Mouse (Mus musculus): Measurements from ENCODE around the gene Bbs1. TPM values are rescaled to one million over a fixed set of nuclear protein-coding genes. Genes with fewer than 3 reads are reported as not detected.

The Bbs1 gene
- polyA plus RNA-seq, 1 experiment from 2014 or later, result 1.0 TPM

GRCm38 (mm10) chr19:4854552-4855469 is 51.6 kb downstream of the Bbs1 start, which contains the start of gene Ctsf:
TSS of gene Ctsf (plus strand) at chr19:4855130.
- Histone ChIP-seq H3K27me3 (peaks cover 77% of the 10 kb centered on the region), H3K9ac (peak within 1 kb of the TSS; percentile 57), H3K4me3 (replicated peaks) (peak within 1 kb of the TSS; percentile 62), H3K36me3 (replicated peaks) (no peaks in the 10 kb centered on the region), H3K4me1 (replicated peaks) (peaks cover 48% of the 10 kb centered on the region), H3K4me2 (peak within 1 kb of the TSS; percentile 88), H3K9me3 (replicated peaks) (no peaks in the 10 kb centered on the region), H3K27ac (replicated peaks) (no peak within 1 kb of the TSS; the same call in 1 of the 2 replicates)
- WGBS (ENCODE audit: insufficient replicate concordance), result 5% methylated on average over 45 of the region's 45 CpGs
- ATAC-seq (ENCODE audit: insufficient read depth), result no peak

GRCm38 (mm10) chr19:4850281-4850680 is 56.1 kb downstream of the Bbs1 start:
- no peak overlapping the region for H3K4me3 ChIP-seq (replicated peaks)
- H3K4me2 ChIP-seq, result no peak overlapping the region
- no peak overlapping the region for H3K9ac ChIP-seq
- no peaks in the 10 kb centered on the region for H3K36me3 ChIP-seq (replicated peaks)
- peaks cover 87% of the 10 kb centered on the region for H3K27me3 ChIP-seq
- H3K4me1 ChIP-seq (replicated peaks), result peaks cover 9% of the 10 kb centered on the region
- H3K27ac ChIP-seq (replicated peaks), result no peak overlapping the region
- no peaks in the 10 kb centered on the region for H3K9me3 ChIP-seq (replicated peaks)
- WGBS (ENCODE audit: insufficient replicate concordance), result 50% methylated on average over 5 of the region's 5 CpGs
- ATAC-seq (ENCODE audit: insufficient read depth), result no peak

GRCm38 (mm10) chr19:4849800-4850199 is 56.6 kb downstream of the Bbs1 start:
- Histone ChIP-seq H3K4me1 (replicated peaks) (peaks cover 4% of the 10 kb centered on the region), H3K4me2 (no peak overlapping the region), H3K4me3 (replicated peaks) (no peak overlapping the region), H3K27ac (replicated peaks) (no peak overlapping the region), H3K9me3 (replicated peaks) (no peaks in the 10 kb centered on the region), H3K27me3 (peaks cover 85% of the 10 kb centered on the region), H3K9ac (no peak overlapping the region), H3K36me3 (replicated peaks) (no peaks in the 10 kb centered on the region)
- 56% methylated on average over 4 of the region's 4 CpGs for WGBS (ENCODE audit: insufficient replicate concordance)
- no peak for ATAC-seq (ENCODE audit: insufficient read depth)

GRCm38 (mm10) chr19:4847490-4847889 is 58.9 kb downstream of the Bbs1 start:
- H3K9me3 ChIP-seq (replicated peaks), result no peaks in the 10 kb centered on the region
- ATAC-seq (ENCODE audit: insufficient read depth), result no peak
- peaks cover 84% of the 10 kb centered on the region for H3K27me3 ChIP-seq
- no peaks in the 10 kb centered on the region; the same call in 1 of the 2 replicates for H3K4me1 ChIP-seq (replicated peaks)
- no peaks in the 10 kb centered on the region for H3K36me3 ChIP-seq (replicated peaks)
- WGBS (ENCODE audit: insufficient replicate concordance), result 22% methylated on average over 7 of the region's 7 CpGs
- no peak overlapping the region for H3K27ac ChIP-seq (replicated peaks)
- H3K4me3 ChIP-seq (replicated peaks), result no peak overlapping the region
- no peak overlapping the region for H3K4me2 ChIP-seq
- H3K9ac ChIP-seq, result no peak overlapping the region

- H3K9ac ChIP-seq, result no peak overlapping the region
- H3K36me3 ChIP-seq (replicated peaks), result no peaks in the 10 kb centered on the region
- peaks cover 86% of the 10 kb centered on the region for H3K27me3 ChIP-seq
- peaks cover under 1% of the 10 kb centered on the region for H3K4me1 ChIP-seq (replicated peaks)
- no peaks in the 10 kb centered on the region for H3K9me3 ChIP-seq (replicated peaks)
- H3K4me2 ChIP-seq, result no peak overlapping the region
- ATAC-seq (ENCODE audit: insufficient read depth), result no peak
- 39% methylated on average over 2 of the region's 2 CpGs for WGBS (ENCODE audit: insufficient replicate concordance)
- H3K27ac ChIP-seq (replicated peaks), result no peak overlapping the region
- no peak overlapping the region for H3K4me3 ChIP-seq (replicated peaks)
These were observed 60.6 kb downstream of the Bbs1 start for GRCm38 (mm10) chr19:4845846-4846245.

GRCm38 (mm10) chr19:4842611-4843010 is 63.8 kb downstream of the Bbs1 start:
- no peak for ATAC-seq (ENCODE audit: insufficient read depth)
- no peaks in the 10 kb centered on the region for H3K36me3 ChIP-seq (replicated peaks)
- 40% methylated on average over 2 of the region's 2 CpGs for WGBS (ENCODE audit: insufficient replicate concordance)
- no peak overlapping the region for H3K9ac ChIP-seq
- H3K27ac ChIP-seq (replicated peaks), result no peak overlapping the region
- H3K4me1 ChIP-seq (replicated peaks), result peaks cover 31% of the 10 kb centered on the region
- H3K27me3 ChIP-seq, result peaks cover 72% of the 10 kb centered on the region
- no peaks in the 10 kb centered on the region for H3K9me3 ChIP-seq (replicated peaks)
- no peak overlapping the region for H3K4me3 ChIP-seq (replicated peaks)
- H3K4me2 ChIP-seq, result no peak overlapping the region

- H3K4me2 ChIP-seq, result no peak overlapping the region
- peaks cover 58% of the 10 kb centered on the region for H3K27me3 ChIP-seq
- H3K4me3 ChIP-seq (replicated peaks), result no peak overlapping the region
- ATAC-seq (ENCODE audit: insufficient read depth), result no peak
- WGBS (ENCODE audit: insufficient replicate concordance), result 55% methylated on average over 9 of the region's 9 CpGs
- H3K4me1 ChIP-seq (replicated peaks), result peaks cover 40% of the 10 kb centered on the region
- H3K9me3 ChIP-seq (replicated peaks), result no peaks in the 10 kb centered on the region
- no peak overlapping the region for H3K27ac ChIP-seq (replicated peaks)
- no peak overlapping the region for H3K9ac ChIP-seq
- no peaks in the 10 kb centered on the region for H3K36me3 ChIP-seq (replicated peaks)
These were observed 65.6 kb downstream of the Bbs1 start for GRCm38 (mm10) chr19:4840848-4841247.

- Histone ChIP-seq H3K36me3 (replicated peaks) (no peaks in the 10 kb centered on the region), H3K4me1 (replicated peaks) (peaks cover 48% of the 10 kb centered on the region), H3K9me3 (replicated peaks) (no peaks in the 10 kb centered on the region), H3K27ac (replicated peaks) (peak within 1 kb of the TSS; percentile 79), H3K4me2 (peak within 1 kb of the TSS; percentile 96), H3K9ac (peak within 1 kb of the TSS; percentile 76), H3K4me3 (replicated peaks) (peak within 1 kb of the TSS; percentile 67), H3K27me3 (peaks cover 44% of the 10 kb centered on the region)
- ATAC-seq (ENCODE audit: insufficient read depth), result peak; percentile 97
- under 1% methylated on average over 25 of the region's 25 CpGs for WGBS (ENCODE audit: insufficient replicate concordance)
These were observed 67.3 kb downstream of the Bbs1 start, which contains the start of the genes Ccs and Ccdc87 for GRCm38 (mm10) chr19:4839149-4839548. TSS of gene Ccs (minus strand) at chr19:4839332. TSS of gene Ccdc87 (plus strand) at chr19:4839366.

- H3K9me3 ChIP-seq (replicated peaks), result no peaks in the 10 kb centered on the region
- peak overlapping the region; percentile 67 for H3K4me3 ChIP-seq (replicated peaks)
- peak overlapping the region; percentile 79 for H3K27ac ChIP-seq (replicated peaks)
- H3K4me2 ChIP-seq, result peak overlapping the region; percentile 96
- H3K9ac ChIP-seq, result peak overlapping the region; percentile 76
- 28% methylated on average over 10 of the region's 10 CpGs for WGBS (ENCODE audit: insufficient replicate concordance)
- H3K4me1 ChIP-seq (replicated peaks), result peaks cover 48% of the 10 kb centered on the region
- ATAC-seq (ENCODE audit: insufficient read depth), result peak; percentile 43
- no peaks in the 10 kb centered on the region for H3K36me3 ChIP-seq (replicated peaks)
- H3K27me3 ChIP-seq, result peaks cover 41% of the 10 kb centered on the region
These were observed 67.8 kb downstream of the Bbs1 start for GRCm38 (mm10) chr19:4838526-4839140.

- Histone ChIP-seq H3K9ac (no peak overlapping the region), H3K27me3 (peaks cover 27% of the 10 kb centered on the region), H3K27ac (replicated peaks) (no peak overlapping the region), H3K9me3 (replicated peaks) (no peaks in the 10 kb centered on the region), H3K4me2 (no peak overlapping the region), H3K4me3 (replicated peaks) (no peak overlapping the region), H3K36me3 (replicated peaks) (peaks cover 13% of the 10 kb centered on the region), H3K4me1 (replicated peaks) (peaks cover 48% of the 10 kb centered on the region)
- 82% methylated on average over 6 of the region's 6 CpGs for WGBS (ENCODE audit: insufficient replicate concordance)
- no peak for ATAC-seq (ENCODE audit: insufficient read depth)
These were observed 69.4 kb downstream of the Bbs1 start for GRCm38 (mm10) chr19:4837049-4837448.

All from liver, embryonic 15.5 days (tissue).